Mouse (Mus musculus) erythroid progenitor cell, adult 5-6 weeks (primary cell): ENCODE measurements around the gene Cyp2f2. TPM values are rescaled to one million over a fixed set of nuclear protein-coding genes. Genes with fewer than 3 reads are reported as not detected.

ENCODE experiments used
- ATAC-seq: replicated peaks from 2 replicates; pipeline ENCODE4 v1.8.0; 2016; ENCODE audit warnings: moderate number of reproducible peaks, mild to moderate bottlenecking, moderate TSS enrichment, inconsistent platforms; ENCODE audit not compliant: poor library complexity, low FRiP score, severe bottlenecking
- total RNA-seq, 2 experiments: library from RNA; stranded (forward) in 1 of 2; stranded (reverse) in 1 of 2; fragments of 150-400 nt in 1 of 2; fragments of 186-747, 209-891 nt in 1 of 2; gene quantifications; 2 replicates each; pipeline versions ENCODE4 v1.2.3 to v1.2.4; 2015 to 2017; ENCODE audit warnings: low replicate concordance in 2 of 2

Cyp2f2 gene
- total RNA-seq, 2 experiments from 2014 or later: not detected

DNA sequence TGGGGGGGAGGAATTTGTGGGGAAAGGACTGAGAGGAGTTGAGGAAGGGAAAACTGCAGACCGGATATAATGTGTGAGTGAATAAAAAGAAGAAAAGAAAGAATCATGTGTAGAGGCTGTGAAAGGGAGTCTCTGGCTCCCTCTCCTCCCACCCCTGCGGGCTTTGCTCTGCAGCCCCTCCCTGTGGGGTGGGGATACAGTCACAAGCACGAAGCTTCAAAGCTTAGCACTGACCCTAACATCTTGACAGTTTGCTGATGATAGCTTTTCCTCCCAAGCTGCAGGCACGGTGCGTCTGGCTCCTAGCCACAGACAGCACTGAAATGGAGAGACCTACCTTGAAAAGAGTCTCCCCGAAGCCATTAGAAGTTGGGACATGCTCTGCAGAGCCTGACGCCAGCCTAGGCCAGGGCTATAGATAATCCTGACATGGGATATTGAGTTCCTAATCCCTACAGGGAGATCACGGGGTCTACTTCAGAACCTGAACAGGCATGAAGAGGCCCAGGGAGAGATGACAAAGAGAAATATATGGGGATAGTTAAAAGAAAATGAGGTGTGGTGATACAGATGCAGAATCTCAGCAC is 16.8 kb downstream of the Cyp2f2 start:
- ATAC-seq: no peak

DNA sequence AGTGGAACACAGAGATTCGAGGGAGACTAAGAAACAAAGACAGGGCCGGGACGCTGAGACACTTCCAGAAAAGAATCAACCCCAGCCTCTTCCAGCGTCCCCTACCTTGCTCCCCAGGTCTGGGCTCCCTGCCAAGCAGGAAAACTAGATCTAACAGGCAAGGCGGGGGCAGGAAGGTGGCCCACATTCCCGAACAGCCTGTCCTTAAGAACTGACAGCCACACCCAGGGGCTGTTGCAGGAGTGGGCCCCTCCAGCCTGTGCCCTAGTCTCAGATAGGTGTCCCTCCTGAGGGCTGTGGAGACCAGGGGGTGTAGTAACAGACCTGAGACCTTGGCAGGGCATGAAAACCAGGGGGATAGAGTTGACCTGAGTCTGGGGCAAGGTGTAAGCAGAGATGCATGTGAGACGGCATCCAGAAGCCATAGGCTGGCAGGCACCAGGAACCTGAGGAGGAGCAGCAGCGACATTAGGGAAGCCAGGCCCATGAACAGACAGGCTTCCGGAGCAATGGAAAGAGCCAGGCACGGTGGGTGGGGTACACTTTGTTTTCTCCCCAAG is 33.6 kb downstream of the Cyp2f2 start, which contains the start of gene Cyp2t4:
Gene Cyp2t4 (plus strand): TSS at position 510 of the 560 bp plus-strand sequence.
- ATAC-seq: peak; percentile 43; the same call in 1 of the 2 replicates

DNA sequence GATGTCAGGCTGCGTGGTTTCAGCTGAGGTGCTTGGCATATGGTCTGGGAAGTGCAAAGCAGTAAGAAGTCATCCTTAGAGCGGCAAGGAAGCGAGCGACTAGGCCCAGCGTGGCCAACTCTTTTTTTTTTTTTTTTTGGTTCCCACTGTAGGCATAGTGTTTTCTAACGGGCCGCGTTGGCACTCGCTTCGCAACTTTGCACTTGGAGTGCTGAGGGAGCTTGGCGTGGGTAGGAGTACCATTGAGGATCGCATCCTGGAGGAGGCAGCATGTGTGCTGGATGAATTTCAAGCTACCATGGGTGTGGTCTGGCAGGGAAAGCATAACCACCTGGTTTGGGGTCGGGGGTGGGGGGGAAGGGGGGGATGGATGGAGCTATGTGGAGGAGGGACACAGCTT is 36.3 kb downstream of the Cyp2f2 start:
- no peak for ATAC-seq

DNA sequence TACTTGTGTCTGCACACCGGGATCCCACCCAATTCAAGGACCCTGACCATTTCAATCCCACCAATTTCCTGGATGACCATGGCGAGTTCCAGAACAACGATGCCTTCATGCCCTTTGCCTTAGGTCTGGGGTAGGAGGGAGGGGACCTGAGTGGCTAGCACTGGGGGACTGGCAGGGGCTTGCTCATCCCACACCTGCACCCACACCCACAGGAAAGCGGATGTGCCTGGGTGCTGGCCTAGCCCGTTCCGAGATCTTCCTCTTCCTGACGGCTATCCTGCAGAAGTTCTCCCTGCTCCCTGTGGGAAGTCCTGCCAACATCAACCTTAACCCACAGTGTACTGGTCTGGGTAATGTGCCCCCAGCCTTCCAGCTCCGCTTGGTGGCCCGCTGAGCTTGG is 38.5 kb downstream of the Cyp2f2 start:
- no peak for ATAC-seq

DNA sequence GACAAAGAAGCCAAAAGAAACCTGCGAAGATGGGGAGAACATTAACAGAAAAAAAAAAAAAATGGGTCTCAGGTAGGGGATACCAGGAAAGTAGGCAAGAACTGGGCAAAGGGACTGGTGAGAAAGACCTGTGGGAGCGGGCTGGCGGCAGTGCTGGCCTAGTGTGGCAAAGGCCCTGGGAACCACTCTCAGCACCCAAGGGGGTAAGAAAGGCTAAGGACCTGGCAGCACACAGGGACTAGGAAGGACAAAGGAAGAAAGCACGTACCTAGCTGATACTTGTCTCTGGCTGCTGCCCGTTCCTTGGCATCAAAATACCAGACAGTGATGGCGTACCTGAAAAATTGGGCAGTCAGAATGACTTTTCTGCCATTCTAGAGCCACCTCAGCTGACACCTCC is 39.5 kb downstream of the Cyp2f2 start:
- ATAC-seq: no peak

- peak; percentile 79 for ATAC-seq
Measured at GRCm38 (mm10) chr7:27159882-27160281, 40.2 kb downstream of the Cyp2f2 start.

GRCm38 (mm10) chr7:27160921-27161320 is 41.2 kb downstream of the Cyp2f2 start:
- no peak for ATAC-seq

- no peak for ATAC-seq
Measured at GRCm38 (mm10) chr7:27161744-27162143, 42.0 kb downstream of the Cyp2f2 start.

- no peak for ATAC-seq
Measured at GRCm38 (mm10) chr7:27162780-27163449, 43.2 kb downstream of the Cyp2f2 start.

- no peak for ATAC-seq
Measured at GRCm38 (mm10) chr7:27163450-27163805, 43.7 kb downstream of the Cyp2f2 start.

DNA sequence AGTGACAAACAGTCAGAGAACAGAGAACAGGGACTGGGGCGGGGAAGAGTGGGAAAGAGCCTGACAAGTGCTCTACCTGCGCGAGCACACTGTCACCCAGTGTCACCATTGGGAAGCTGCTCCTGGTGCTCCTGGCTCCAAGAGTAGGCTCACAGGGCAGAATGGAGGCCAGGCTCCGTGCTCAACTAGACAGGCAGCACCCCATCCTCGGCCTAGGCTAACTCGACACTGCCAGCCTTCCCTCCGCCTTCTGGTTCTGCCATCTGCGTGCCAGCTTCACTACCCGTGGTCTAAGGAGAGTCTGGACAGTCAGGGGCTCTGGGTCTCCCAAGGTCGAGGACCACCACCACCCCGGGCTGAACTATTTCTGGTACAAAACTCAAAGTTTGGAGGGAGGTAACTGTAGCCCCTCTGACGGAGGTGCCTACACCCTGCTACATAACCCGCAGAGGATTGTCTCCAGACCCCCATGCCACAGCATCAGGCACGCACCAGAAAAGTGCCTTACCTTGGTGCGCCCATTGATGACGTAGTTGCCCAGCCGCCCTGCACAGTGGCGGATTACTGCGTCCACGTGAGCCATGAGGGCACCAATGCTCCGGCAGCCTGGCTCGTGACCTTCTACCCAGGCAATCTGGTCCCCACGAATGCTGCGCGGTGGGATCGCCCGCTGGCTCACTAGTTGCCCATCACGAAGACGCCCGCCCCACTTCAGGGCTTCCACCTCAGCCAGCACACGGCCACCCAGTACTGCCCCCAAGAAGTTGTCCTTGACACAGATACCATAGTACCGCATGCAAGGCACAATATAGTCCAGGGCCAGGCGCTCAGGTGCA is 44.6 kb downstream of the Cyp2f2 start:
- ATAC-seq: no peak

DNA sequence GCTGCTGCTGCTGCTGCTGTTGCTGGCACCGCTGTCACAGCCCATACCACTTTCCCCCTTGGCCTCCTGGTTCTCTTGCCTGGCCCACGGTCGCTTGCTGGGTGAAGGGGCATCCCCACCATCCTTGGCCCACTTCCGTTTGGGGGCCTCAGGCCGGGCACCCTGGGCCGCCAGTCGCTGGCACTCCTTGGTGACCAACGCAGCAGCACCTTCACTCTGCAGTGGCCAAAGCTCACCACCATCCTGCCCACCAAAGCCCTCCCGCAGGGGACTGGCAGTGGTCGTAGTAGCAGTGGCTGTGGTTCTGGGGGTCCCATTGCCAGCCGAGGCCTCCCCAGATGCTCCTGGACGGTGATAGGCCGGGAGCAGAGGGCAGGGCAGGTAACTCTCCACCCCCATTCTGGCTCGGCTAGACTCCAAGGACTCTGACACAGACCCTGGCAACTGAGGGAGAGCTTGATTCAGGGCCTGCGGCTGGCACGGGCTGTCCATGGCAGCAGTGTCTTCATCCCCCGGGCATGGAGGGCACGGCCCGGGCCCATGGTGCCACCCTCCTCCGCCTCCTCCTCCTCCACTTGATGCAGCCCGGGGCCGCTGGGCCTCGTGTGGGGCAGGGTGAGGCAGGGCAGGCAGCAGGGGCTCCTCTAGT is 45.4 kb downstream of the Cyp2f2 start:
- ATAC-seq: no peak

DNA sequence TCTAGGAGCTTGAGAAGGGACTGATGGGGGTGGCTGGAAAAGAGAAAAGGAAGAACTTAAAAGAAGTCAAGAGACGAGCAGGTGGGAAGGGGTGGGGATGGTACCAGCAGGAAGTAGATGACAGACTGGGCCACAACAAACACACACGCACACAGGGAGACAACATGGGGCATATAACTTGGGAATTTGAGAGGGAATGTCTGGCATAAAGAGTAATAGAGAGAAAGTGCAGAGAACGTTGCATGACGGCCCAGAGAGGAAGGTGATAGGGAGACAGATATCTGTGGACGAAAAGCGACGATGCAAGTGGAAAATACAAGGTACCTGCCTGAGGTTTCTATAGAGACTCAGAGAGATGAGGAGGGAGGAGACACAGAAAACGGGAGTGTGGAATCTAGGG is 46.0 kb downstream of the Cyp2f2 start:
- no peak for ATAC-seq

- ATAC-seq: peak; percentile 32
Measured at GRCm38 (mm10) chr7:27166229-27166613, 46.5 kb downstream of the Cyp2f2 start.

DNA sequence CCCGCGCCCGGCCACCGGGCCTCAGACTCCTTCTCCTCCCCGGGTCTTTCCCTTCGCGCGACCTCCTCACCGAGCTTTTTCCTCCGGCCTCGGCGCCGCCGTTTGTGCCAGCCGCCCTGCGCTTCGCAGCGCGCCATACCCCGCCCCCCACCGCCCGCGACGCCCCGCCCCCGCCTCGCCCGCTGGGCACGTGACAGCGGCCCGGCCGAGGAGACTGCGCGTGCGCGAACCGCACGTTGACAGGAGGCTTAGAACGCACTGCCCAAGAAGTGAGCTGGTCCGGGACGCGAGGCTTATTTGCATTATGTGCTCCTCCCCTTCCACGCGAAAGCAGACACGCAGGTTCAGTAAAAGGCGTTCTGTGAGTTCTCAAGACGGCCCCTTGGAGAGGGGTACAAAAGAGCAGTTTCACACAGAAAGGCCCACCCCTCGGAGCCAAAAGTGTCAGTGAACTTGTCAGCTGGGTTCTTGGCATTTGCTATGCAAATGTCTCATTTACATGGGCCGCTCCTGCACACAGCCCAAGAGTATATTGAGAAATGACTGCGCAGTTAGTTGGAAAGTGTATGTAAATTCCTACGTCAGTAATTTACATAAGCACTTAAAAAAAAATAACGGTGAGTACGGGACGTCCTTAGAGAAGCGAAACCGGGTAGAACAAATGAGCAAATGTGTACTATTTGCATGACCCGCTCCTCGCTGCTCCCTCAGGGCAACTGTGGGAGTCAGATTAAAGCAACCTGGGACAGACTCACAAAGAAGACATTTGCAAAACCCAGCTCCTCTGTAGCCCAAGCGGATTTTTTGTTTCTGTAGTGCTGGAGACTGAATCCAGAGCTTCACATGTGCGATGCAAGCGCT is 47.1 kb downstream of the Cyp2f2 start, which contains the start of gene Egln2:
Gene Egln2 (minus strand): TSS at position 189 of the 861 bp plus-strand sequence.
- ATAC-seq: peak; percentile 78

- ATAC-seq: no peak
Measured at GRCm38 (mm10) chr7:27167475-27168094, 47.9 kb downstream of the Cyp2f2 start.

DNA sequence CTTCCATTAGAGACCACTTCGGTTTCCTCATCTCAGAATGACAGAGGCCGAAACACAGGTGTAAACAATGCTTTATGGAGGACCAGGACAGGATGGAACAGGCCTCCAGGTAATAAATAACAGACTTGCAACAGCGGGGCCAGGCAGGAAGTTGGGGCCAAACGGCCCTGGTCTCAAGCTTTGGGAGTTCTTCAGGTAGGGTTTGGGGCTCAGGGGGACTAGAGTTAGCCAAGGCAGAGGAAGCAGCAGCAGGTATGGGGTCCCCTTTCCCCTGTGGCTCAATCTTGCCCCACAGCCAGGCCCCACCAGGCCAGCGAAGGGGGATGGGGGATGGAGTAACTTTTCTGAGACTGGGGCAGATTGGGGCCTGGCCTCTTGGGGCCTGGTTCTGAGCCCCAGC is 48.7 kb downstream of the Cyp2f2 start:
- no peak for ATAC-seq

DNA sequence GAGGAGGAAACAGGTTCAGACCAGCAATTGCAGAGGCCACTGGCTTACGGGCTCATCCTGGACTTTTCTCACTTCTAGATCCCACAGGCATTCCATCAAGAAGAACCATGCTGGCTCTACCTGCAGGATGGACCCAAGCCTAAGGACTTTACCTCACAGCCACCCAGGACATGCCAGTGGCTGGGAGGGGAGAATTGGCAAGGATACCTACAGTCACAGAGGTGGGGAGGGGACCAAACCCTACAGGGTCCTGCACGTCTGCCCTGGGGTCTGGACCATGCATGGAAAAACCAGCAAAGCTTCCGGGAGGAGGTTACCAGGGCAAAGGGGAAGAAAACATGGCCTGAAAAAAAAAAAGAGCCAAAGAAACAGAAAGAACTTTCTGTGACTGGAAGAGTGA is 51.3 kb downstream of the Cyp2f2 start:
- no peak for ATAC-seq

DNA sequence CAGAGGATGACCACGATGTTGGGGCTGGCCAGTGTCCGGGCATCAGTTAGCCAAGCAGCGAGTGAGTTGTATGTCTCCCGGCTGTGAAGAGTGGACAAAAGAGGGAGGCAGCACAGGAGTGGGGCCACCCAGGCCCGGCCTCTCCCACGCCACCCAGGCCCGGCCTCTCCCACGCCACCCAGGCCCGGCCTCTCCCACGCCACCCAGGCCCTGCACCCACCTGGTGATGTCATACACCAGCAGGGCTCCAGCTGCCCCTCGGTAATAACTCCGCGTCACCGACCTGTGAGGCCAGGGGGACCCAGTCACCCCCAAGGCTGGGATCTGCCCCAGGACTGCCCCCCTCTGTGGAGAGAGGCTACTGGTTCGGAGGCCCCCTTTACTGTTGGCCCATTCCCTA is 54.8 kb downstream of the Cyp2f2 start:
- ATAC-seq: no peak
